Mouse (Mus musculus) G1E (cell line): ENCODE measurements around the gene Scml4.

Experiments used
- CTCF ChIP-seq: IDR thresholded peaks from 2 replicates; pipeline ENCODE4 v1.5.1; 2012; ENCODE audit warnings: low read depth, low read length, inconsistent platforms, mixed read lengths
- GATA1 ChIP-seq: IDR thresholded peaks from 2 replicates; pipeline ENCODE4 v1.6.1; 2012; ENCODE audit warnings: borderline replicate concordance, low read length, inconsistent platforms, mixed read lengths

GRCm38 (mm10) chr10:42934672-42935071 is 74.5 kb downstream of the Scml4 start:
- no peak for TF ChIP-seq CTCF
- no peak for TF ChIP-seq GATA1
